Mouse (Mus musculus) thymus, adult 2 months (tissue): Measurements from ENCODE around the gene Ctsk. TPM values are rescaled to one million over a fixed set of nuclear protein-coding genes. Genes with fewer than 3 reads are reported as not detected.

Experiments
- DNase-seq: peaks from one replicate; pipeline ENCODE4 v3.0.0; 2021
- H3K27ac ChIP-seq: fragments of 200-500 bp; 2 replicates; pipeline ENCODE4 v1.5.1; 2012; ENCODE audit warnings: low read length, control low read depth; ENCODE audit not compliant: control insufficient read depth, insufficient read depth
- H3K27me3 ChIP-seq: fragments of 200-500 bp; 2 replicates; pipeline ENCODE4 v1.6.1; 2012; ENCODE audit warnings: mild to moderate bottlenecking, low read length, moderate library complexity, mixed read lengths; ENCODE audit not compliant: control insufficient read depth, insufficient read depth
- H3K36me3 ChIP-seq: fragments of 200-500 bp; 2 replicates; pipeline ENCODE4 v1.6.1; 2012; ENCODE audit warnings: mild to moderate bottlenecking, low read length, moderate library complexity; ENCODE audit not compliant: control insufficient read depth, insufficient read depth
- H3K4me1 ChIP-seq: fragments of 200-500 bp; replicated peaks from 2 replicates; pipeline ENCODE4 v1.6.1; 2012; ENCODE audit warnings: low read length; ENCODE audit not compliant: control insufficient read depth, insufficient read depth
- H3K4me3 ChIP-seq: fragments of 200-500 bp; 2 replicates; pipeline ENCODE4 v1.5.1; 2012; ENCODE audit warnings: mild to moderate bottlenecking, low read length, control low read depth, moderate library complexity; ENCODE audit not compliant: control insufficient read depth, insufficient read depth
- CTCF ChIP-seq: fragments of 200-500 bp; IDR thresholded peaks from 2 replicates; pipeline ENCODE4 v1.5.1; 2012; ENCODE audit warnings: mild to moderate bottlenecking, control low read depth, low read length, moderate library complexity, borderline replicate concordance; ENCODE audit not compliant: control insufficient read depth, poor library complexity, insufficient read depth; ENCODE audit errors: extremely low read depth
- POLR2A ChIP-seq: fragments of 200-500 bp; IDR thresholded peaks from 2 replicates; pipeline ENCODE4 v1.6.1; 2012; ENCODE audit warnings: mild to moderate bottlenecking, low read length, control low read depth, moderate library complexity; ENCODE audit not compliant: control insufficient read depth, poor library complexity, insufficient read depth; ENCODE audit errors: extremely low read depth
- WGBS: fragments of 180-500 bp; shearing (Covaris S2); methylation state at CpG from one replicate; pipeline ENCODE4 v1.1.7; 2018; 5-methylcytosine and 5-hydroxymethylcytosine counted together
- polyA plus RNA-seq: library from polyadenylated mRNA; depleted of rRNA; stranded (reverse); fragments of >200 nt; gene quantifications from 2 replicates; pipeline ENCODE4 v1.2.3, GENCODE M21; 2012; rRNA removed

The Ctsk gene
- polyA plus RNA-seq, 1 experiment, result 2.5 TPM

DNA sequence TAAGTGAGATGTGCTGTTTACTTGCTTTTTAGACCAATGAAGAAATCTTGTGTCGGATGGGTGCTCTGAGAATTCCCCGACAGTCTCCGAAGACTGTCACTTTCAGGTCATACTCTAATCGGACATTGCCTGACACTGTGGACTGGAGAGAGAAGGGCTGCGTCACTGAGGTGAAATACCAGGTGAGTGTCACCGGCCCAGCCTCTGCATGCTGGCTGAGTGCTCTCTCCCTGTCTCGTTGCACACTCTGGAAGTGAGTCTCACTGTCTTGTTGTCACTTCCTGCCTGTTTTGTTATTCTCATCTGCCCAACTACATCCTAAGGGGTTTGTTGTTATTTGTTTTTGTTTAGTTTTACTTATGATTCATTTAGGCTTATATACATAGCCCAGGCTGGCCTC lies 43.9 kb downstream of the Ctsk start:
- DNase-seq, result no peak
- H3K27me3 ChIP-seq, result no peaks in the 10 kb centered on the region
- TF ChIP-seq CTCF (no peak), POLR2A (no peak)
- peaks cover 6% of the 10 kb centered on the region for H3K4me1 ChIP-seq
- H3K27ac ChIP-seq, result no peak overlapping the region
- 88% methylated on average over 7 of the region's 7 CpGs for WGBS
- no peak overlapping the region for H3K4me3 ChIP-seq
- no peaks in the 10 kb centered on the region for H3K36me3 ChIP-seq

DNA sequence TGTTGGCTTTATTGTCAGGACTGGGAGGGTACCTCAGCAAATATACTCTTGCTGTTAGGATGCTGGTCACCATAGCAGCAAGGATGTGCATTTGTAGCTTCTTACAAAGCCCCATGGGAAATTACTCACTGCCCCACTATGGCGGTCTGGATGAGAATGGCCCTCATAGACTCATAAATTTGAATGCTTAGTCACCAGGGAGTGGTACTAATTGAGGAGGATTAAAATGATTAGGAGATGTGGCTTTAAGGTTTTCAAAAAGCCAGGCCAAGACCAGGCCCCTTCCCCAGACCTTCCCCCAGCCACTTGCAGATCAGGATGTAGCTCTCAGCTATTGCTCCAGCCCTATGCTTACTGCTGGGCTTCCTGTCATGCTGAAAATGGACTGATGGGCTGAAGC lies 51.1 kb downstream of the Ctsk start:
- Histone ChIP-seq H3K4me1 (no peaks in the 10 kb centered on the region), H3K27me3 (no peaks in the 10 kb centered on the region), H3K4me3 (no peak overlapping the region), H3K36me3 (no peaks in the 10 kb centered on the region), H3K27ac (no peak overlapping the region)
- DNase-seq, result no peak
- WGBS, result 100% methylated on average over 1 of the region's 1 CpGs
- TF ChIP-seq CTCF (no peak), POLR2A (no peak)

DNA sequence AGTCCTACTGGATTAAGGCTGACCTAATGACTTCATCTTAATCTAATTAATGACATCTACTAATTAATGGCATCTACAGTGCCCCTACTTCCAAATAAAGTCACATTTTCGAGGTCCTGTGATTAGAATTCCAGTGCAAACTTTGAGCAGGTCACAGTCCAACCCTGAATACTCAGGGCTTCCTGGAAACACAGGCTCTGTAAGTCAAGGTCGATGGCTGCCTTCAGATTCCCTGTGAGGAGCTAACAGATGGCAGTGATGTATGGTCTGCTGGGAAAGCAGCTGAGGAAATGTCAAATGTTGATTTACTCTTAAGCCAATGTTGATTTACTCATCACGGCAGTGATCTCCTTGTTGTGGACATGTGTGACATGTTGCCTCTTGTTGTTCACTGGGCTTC lies 54.9 kb downstream of the Ctsk start:
- H3K27ac ChIP-seq, result no peak overlapping the region
- 75% methylated on average over 3 of the region's 3 CpGs for WGBS

More for the DNA sequence above, 54.9 kb downstream of the Ctsk start:
- Histone ChIP-seq H3K4me3 (no peak overlapping the region), H3K27me3 (no peaks in the 10 kb centered on the region), H3K36me3 (no peaks in the 10 kb centered on the region), H3K4me1 (no peaks in the 10 kb centered on the region)
- no peak for TF ChIP-seq POLR2A
- TF ChIP-seq CTCF, result no peak
- DNase-seq, result no peak

Other genes starting within 250 kb of the Ctsk start
- 1.3 and 1.6 TPM in 2 replicates for gene Bnipl, start 248.1 kb upstream of the Ctsk start, polyA plus RNA-seq
- gene Mindy1, start 217.9 kb upstream of the Ctsk start, polyA plus RNA-seq, result 50.3 and 50.4 TPM in 2 replicates
- gene Prune1, start 217.2 kb upstream of the Ctsk start, polyA plus RNA-seq, result 17.2 and 18.5 TPM in 2 replicates
- gene Anxa9, start 192.1 kb upstream of the Ctsk start, polyA plus RNA-seq, result 1.4 and 1.5 TPM in 2 replicates
- 129 and 140 TPM in 2 replicates for gene Cers2, start 184.5 kb upstream of the Ctsk start, polyA plus RNA-seq
- 30.7 and 31.8 TPM in 2 replicates for gene Setdb1, start 142.1 kb upstream of the Ctsk start, polyA plus RNA-seq
- gene 4930558C23Rik, start 96.4 kb upstream of the Ctsk start, polyA plus RNA-seq, result not detected in 2 replicates
- gene Arnt, start 64.9 kb upstream of the Ctsk start, polyA plus RNA-seq, result 40.5 and 54.5 TPM in 2 replicates
- 48.5 and 70.6 TPM in 2 replicates for gene Ctss, start 27.5 kb downstream of the Ctsk start, polyA plus RNA-seq
- gene Hormad1, start 60.4 kb downstream of the Ctsk start, polyA plus RNA-seq, result not detected in 2 replicates
- 8.6 and 9.3 TPM in 2 replicates for gene Golph3l, start 89.7 kb downstream of the Ctsk start, polyA plus RNA-seq
- 17.1 and 18.3 TPM in 2 replicates for gene Ensa, start 125.7 kb downstream of the Ctsk start, polyA plus RNA-seq
- 145 and 198 TPM in 2 replicates for gene Mcl1, start 159.5 kb downstream of the Ctsk start, polyA plus RNA-seq
- gene Adamtsl4, start 188.7 kb downstream of the Ctsk start, polyA plus RNA-seq, result 3.1 and 4.1 TPM in 2 replicates
- gene Ecm1, start 240.3 kb downstream of the Ctsk start, polyA plus RNA-seq, result 80.2 and 125 TPM in 2 replicates